Mouse (Mus musculus) spleen, adult 2 months (tissue): ENCODE measurements around the gene Slc26a1. TPM values are rescaled to one million over a fixed set of nuclear protein-coding genes. Genes with fewer than 3 reads are reported as not detected.

ENCODE experiments used
- DNase-seq, 2 experiments: peaks; one replicate each; pipeline versions ENCODE4 v3.0.0 to v3.0.0-alpha.2; 2012 to 2021; ENCODE audit warnings: low spot score in 2 of 2, low read depth in 1 of 2
- H3K27ac ChIP-seq: fragments of 200-500 bp; 2 replicates; pipeline ENCODE4 v1.5.1; 2012; ENCODE audit warnings: low read length, inconsistent platforms; ENCODE audit not compliant: insufficient read depth
- H3K27me3 ChIP-seq: fragments of 200-500 bp; 2 replicates; pipeline ENCODE4 v1.6.1; 2012; ENCODE audit warnings: mild to moderate bottlenecking, moderate library complexity, low read length, inconsistent platforms; ENCODE audit not compliant: control insufficient read depth, insufficient read depth
- H3K36me3 ChIP-seq: fragments of 200-500 bp; 2 replicates; pipeline ENCODE4 v1.6.1; 2012; ENCODE audit warnings: mild to moderate bottlenecking, low read length, inconsistent platforms; ENCODE audit not compliant: control insufficient read depth, insufficient read depth
- H3K4me1 ChIP-seq: fragments of 200-500 bp; 2 replicates; pipeline ENCODE4 v1.6.1; 2011; ENCODE audit warnings: inconsistent platforms; ENCODE audit not compliant: control insufficient read depth, insufficient read depth, insufficient read length
- H3K4me3 ChIP-seq: fragments of 200-500 bp; 2 replicates; pipeline ENCODE4 v1.5.1; 2011; ENCODE audit warnings: mild to moderate bottlenecking, inconsistent platforms; ENCODE audit not compliant: insufficient read depth, insufficient read length; ENCODE audit errors: extremely low read depth
- CTCF ChIP-seq: fragments of 200-500 bp; IDR thresholded peaks from 2 replicates; pipeline ENCODE4 v1.5.1; 2011; ENCODE audit warnings: mild to moderate bottlenecking, inconsistent platforms; ENCODE audit not compliant: insufficient read depth, insufficient read length, insufficient replicate concordance; ENCODE audit errors: extremely low read depth
- POLR2A ChIP-seq: fragments of 200-500 bp; IDR thresholded peaks from 2 replicates; pipeline ENCODE4 v1.6.1; 2011; ENCODE audit warnings: low read depth, low read length, inconsistent platforms
- WGBS: fragments of 180-500 bp; shearing (Covaris S2); methylation state at CpG from one replicate; pipeline ENCODE4 v1.1.7; 2018; 5-methylcytosine and 5-hydroxymethylcytosine counted together
- polyA plus RNA-seq: library from polyadenylated mRNA; depleted of rRNA; stranded (reverse); fragments of >200 nt; gene quantifications from 2 replicates; pipeline ENCODE4 v1.2.3, GENCODE M21; 2012

Slc26a1 gene
- polyA plus RNA-seq, 1 experiment = 1.0 TPM

GRCm38 (mm10) chr5:108662772-108663171, 12.6 kb downstream of the Slc26a1 start:
- Histone ChIP-seq H3K27ac (no peak overlapping the region), H3K36me3 (no peaks in the 10 kb centered on the region), H3K4me1 (peaks cover 7% of the 10 kb centered on the region; the same call in 1 of the 2 replicates), H3K27me3 (no peaks in the 10 kb centered on the region), H3K4me3 (no peak overlapping the region)
- TF ChIP-seq POLR2A (no peak), CTCF (no peak)
- 81% methylated on average over 4 of the region's 4 CpGs for WGBS
- DNase-seq = no peak

- no peak overlapping the region; the same call in 1 of the 2 replicates for H3K27ac ChIP-seq
These were observed 14.6 kb downstream of the Slc26a1 start for GRCm38 (mm10) chr5:108660632-108661268.

GRCm38 (mm10) chr5:108659698-108660631, 15.4 kb downstream of the Slc26a1 start, which contains the start of gene Idua:
TSS of gene Idua (plus strand) at chr5:108660331.
- Histone ChIP-seq H3K27ac (no peak within 1 kb of the TSS; the same call in 1 of the 2 replicates), H3K4me1 (peaks cover 7% of the 10 kb centered on the region; the same call in 1 of the 2 replicates), H3K27me3 (no peaks in the 10 kb centered on the region), H3K36me3 (peaks cover 8% of the 10 kb centered on the region), H3K4me3 (peak within 1 kb of the TSS; percentile 87)
- 11% methylated on average over 24 of the region's 24 CpGs for WGBS
- no peak for TF ChIP-seq POLR2A
- TF ChIP-seq CTCF = no peak
- DNase-seq = no peak

More at GRCm38 (mm10) chr5:108660632-108661268, 14.6 kb downstream of the Slc26a1 start:
- peak; percentile 77 for TF ChIP-seq POLR2A
- TF ChIP-seq CTCF = no peak
- Histone ChIP-seq H3K27me3 (no peaks in the 10 kb centered on the region), H3K4me3 (peak overlapping the region; percentile 87), H3K36me3 (peaks cover 5% of the 10 kb centered on the region), H3K4me1 (peaks cover 7% of the 10 kb centered on the region; the same call in 1 of the 2 replicates)
- 21% methylated on average over 36 of the region's 36 CpGs for WGBS
- peak; percentile 67 to 92 for DNase-seq

DNA sequence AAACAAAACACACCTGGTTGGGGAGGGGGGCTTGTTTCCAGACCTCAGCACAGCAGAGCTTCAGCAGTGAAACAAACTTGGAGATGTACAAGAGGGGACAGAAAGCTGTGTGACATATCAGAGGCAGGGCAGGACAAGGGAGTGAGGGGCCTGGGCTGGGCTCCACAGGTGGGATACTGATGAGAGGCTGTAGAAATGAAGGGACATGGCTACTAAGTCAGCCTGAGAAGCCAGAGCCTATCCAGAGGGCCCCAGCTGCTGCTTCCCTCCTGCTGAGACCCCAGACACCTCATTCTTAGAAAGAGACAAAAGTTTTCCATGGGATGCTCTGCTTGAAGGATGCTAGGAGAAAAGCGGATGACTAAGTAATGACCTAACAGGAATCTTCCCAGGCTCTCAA, 16.8 kb downstream of the Slc26a1 start:
- no peak overlapping the region for H3K4me3 ChIP-seq

GRCm38 (mm10) chr5:108657406-108657805, 18.0 kb downstream of the Slc26a1 start:
- Histone ChIP-seq H3K4me3 (no peak overlapping the region), H3K36me3 (peaks cover 26% of the 10 kb centered on the region), H3K27ac (no peak overlapping the region), H3K4me1 (peaks cover 7% of the 10 kb centered on the region; the same call in 1 of the 2 replicates), H3K27me3 (no peaks in the 10 kb centered on the region)
- TF ChIP-seq CTCF (no peak), POLR2A (no peak)
- no peak for DNase-seq
- WGBS = 79% methylated on average over 5 of the region's 5 CpGs

More for the DNA sequence above, 16.8 kb downstream of the Slc26a1 start:
- TF ChIP-seq CTCF (no peak), POLR2A (no peak)
- peaks cover 7% of the 10 kb centered on the region; the same call in 1 of the 2 replicates for H3K4me1 ChIP-seq
- H3K27me3 ChIP-seq = no peaks in the 10 kb centered on the region
- no peak for DNase-seq
- peaks cover 20% of the 10 kb centered on the region for H3K36me3 ChIP-seq
- 97% methylated on average over 1 of the region's 1 CpGs for WGBS
- no peak overlapping the region for H3K27ac ChIP-seq

DNA sequence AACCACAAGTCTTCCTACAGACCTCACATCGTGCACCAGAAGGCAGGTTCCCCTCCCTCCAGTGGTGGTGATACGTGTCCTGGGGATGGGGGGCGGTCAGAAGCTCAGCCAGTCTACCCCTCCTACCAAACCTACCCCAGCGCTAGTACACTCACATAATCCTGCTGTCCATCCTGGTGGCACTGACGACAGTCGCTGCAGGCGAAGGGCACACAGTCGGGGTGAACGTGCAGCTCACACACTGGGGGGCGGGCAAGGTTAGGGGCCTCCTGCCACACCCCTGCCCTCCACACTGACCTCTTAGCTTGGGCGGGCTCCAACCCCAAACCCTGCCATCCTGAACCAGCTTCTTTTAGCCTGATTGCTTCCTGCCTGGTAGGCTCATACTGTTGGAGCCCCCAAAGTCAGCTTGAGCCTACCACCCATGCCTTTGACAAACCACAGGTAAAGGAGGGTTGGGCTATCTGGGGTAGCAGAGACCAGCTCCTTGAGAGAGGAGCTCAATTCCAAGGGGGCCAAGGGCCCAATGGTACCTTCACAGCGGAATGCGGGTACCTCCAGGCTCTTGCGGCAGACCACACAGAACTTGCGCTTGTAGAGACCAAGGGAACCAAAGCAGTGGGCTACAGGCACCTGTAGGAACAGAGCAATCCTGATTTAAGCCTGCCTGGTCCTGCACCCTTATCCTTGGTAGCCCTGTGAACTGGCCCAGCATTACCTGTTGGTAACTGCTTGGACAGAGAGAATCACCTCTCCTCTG, 19.3 kb downstream of the Slc26a1 start:
- DNase-seq = no peak
- no peak for TF ChIP-seq POLR2A
- TF ChIP-seq CTCF = no peak
- WGBS = 89% methylated on average over 15 of the region's 15 CpGs
- H3K4me3 ChIP-seq = no peak overlapping the region
- no peaks in the 10 kb centered on the region for H3K27me3 ChIP-seq
- H3K4me1 ChIP-seq = peaks cover 7% of the 10 kb centered on the region; the same call in 1 of the 2 replicates
- no peak overlapping the region for H3K27ac ChIP-seq
- peaks cover 26% of the 10 kb centered on the region for H3K36me3 ChIP-seq
